Mouse (Mus musculus) G1E (cell line): ENCODE results near the gene Cd2bp2.

Source experiments
- CTCF ChIP-seq: IDR thresholded peaks from 2 replicates; pipeline ENCODE4 v1.5.1; 2012; ENCODE audit warnings: low read depth, low read length, inconsistent platforms, mixed read lengths
- GATA1 ChIP-seq: IDR thresholded peaks from 2 replicates; pipeline ENCODE4 v1.6.1; 2012; ENCODE audit warnings: borderline replicate concordance, low read length, inconsistent platforms, mixed read lengths

- TF ChIP-seq CTCF = no peak
- no peak for TF ChIP-seq GATA1
Measured at GRCm38 (mm10) chr7:127207374-127208294, 11.8 kb upstream of the Cd2bp2 start.
